Mouse (Mus musculus): ENCODE results near the gene Nadk2.

Nadk2 gene

GRCm38 (mm10) chr15:9070912-9071555, at the start of gene Nadk2:
Gene Nadk2 (plus strand): TSS chr15:9071260.
- DNase-seq, result peak; percentile 98

- DNase-seq, result no peak
Observed at GRCm38 (mm10) chr15:9055704-9056103, 15.4 kb upstream of the Nadk2 start.

- DNase-seq, result no peak
Observed at GRCm38 (mm10) chr15:9059856-9060255, 11.2 kb upstream of the Nadk2 start.

- no peak for DNase-seq
Observed at GRCm38 (mm10) chr15:9061150-9061882, 9.7 kb upstream of the Nadk2 start.

GRCm38 (mm10) chr15:9068881-9069280, 2.2 kb upstream of the Nadk2 start:
- DNase-seq, result no peak

- no peak for DNase-seq
Observed at GRCm38 (mm10) chr15:9070353-9070752, 707 bp upstream of the Nadk2 start.

- peak; percentile 56 to 60 for DNase-seq
Observed at GRCm38 (mm10) chr15:9071556-9072544, 790 bp downstream of the Nadk2 start.

- no peak for DNase-seq
Observed at GRCm38 (mm10) chr15:9072630-9073029, 1.6 kb downstream of the Nadk2 start.

GRCm38 (mm10) chr15:9073067-9073608, 2.1 kb downstream of the Nadk2 start:
- no peak for DNase-seq

- no peak for DNase-seq
Observed at GRCm38 (mm10) chr15:9073684-9074083, 2.6 kb downstream of the Nadk2 start.

GRCm38 (mm10) chr15:9074139-9074538, 3.1 kb downstream of the Nadk2 start:
- no peak for DNase-seq

- DNase-seq, result no peak
Observed at GRCm38 (mm10) chr15:9074671-9075070, 3.6 kb downstream of the Nadk2 start.

- DNase-seq, result no peak
Observed at GRCm38 (mm10) chr15:9075608-9076200, 4.6 kb downstream of the Nadk2 start.

- DNase-seq, result no peak
Observed at GRCm38 (mm10) chr15:9078481-9079300, 7.6 kb downstream of the Nadk2 start.

GRCm38 (mm10) chr15:9079626-9080025, 8.6 kb downstream of the Nadk2 start:
- no peak for DNase-seq

GRCm38 (mm10) chr15:9080206-9080605, 9.1 kb downstream of the Nadk2 start:
- DNase-seq, result no peak

GRCm38 (mm10) chr15:9081294-9081693, 10.2 kb downstream of the Nadk2 start:
- no peak for DNase-seq

- no peak for DNase-seq
Observed at GRCm38 (mm10) chr15:9082753-9083152, 11.7 kb downstream of the Nadk2 start.

- no peak for DNase-seq
Observed at GRCm38 (mm10) chr15:9086813-9087212, 15.8 kb downstream of the Nadk2 start.

GRCm38 (mm10) chr15:9087421-9087820, 16.4 kb downstream of the Nadk2 start:
- DNase-seq, result no peak

- DNase-seq, result no peak
Observed at GRCm38 (mm10) chr15:9087895-9088682, 17.0 kb downstream of the Nadk2 start.

Measured in cerebellum, postnatal 14 days (tissue).